Mouse (Mus musculus): Measurements from ENCODE around the gene Hif3a.

Gene Hif3a

DNA sequence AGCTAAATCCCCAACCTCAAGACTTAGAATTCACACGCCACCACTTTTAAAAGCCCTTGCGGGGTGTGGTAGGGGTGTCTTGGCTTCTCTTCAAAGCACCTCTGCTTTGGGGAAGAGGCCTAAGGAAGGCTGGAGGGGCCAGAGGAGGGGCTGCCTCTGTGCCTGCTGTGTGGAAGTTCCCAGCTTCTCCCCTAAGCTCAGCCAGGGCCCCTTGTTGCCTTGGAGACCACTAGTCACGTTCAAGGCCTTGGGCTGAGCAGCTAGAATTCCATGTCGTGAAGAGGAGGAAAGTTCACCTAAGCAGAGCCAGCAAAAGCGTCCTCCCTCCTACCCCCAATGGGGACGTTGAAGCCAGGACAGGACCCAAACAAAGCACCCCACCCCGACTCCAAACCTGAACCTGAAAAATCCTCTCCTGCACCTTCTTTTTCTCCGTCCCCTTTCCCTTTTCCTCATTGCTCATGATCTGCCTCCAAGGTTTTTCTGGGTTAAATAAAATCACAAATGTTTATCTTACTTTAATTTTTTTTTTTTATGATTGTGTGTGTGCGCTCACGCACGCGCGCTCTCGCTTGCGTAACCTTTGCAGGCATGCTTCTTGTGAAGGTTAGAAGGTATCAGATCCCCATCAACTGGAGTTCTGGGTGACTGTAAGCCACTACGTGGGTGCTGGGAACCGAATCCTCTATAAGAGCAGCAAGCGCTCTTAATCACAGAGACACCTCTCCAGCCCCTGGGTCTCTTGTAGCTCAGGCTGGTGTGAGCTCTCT, 70.4 kb downstream of the Hif3a start:
- DNase-seq (ENCODE audit: low spot score), result peak; percentile 74

DNA sequence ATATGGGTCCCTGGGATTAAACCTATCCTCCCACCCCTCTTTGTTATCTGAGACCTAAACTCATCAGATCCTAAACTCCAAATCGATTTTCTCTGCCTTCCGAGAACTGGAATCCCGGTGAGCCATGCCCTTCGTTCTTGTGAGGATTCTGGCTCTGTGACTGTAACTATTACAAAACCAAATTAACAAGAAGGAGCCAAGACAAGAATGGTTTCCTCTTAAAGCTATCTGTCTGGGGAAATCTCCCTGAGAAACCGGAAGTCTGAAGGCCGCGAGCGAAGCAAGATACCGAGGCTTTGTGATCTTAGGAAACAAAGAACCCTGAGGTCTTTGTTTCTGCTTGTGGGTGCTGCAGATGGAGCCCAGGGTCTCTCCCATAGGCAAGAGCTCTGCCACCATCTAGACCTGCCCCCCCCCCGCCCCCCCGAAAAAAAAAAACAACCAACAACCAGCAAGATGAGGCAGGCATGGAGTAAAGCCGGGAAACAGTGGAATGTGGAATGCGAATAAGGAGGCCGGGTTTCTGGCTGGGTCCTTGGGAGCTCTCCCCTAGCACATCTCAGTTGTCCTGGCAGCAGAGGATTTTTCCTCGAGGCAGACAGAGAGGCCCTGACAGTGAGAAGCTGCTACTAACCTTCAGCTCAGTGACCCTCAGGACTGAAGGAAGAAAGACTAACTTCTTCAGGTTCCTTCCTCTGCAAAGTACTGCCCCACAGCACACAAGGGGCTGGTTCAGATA, 72.1 kb downstream of the Hif3a start:
- DNase-seq (ENCODE audit: low spot score), result no peak

DNA sequence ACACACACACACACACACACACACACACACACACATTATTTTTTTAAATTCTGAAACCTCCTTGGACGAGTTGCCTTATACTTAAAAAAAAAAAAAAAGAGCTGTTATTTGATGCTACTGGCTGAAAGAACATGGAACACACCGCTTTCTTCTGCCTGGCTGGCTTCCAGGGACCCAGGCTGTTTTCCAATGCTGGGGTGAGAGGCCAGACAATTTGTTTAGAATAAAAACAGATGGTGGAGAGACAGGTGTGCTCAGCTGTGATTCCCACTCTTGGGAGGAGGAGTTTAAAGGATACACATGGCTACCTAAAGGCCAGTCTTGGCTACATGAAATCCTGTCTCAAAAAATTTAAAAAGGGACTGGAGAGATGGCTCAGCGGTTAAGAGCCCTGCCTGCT, 73.8 kb downstream of the Hif3a start:
- DNase-seq (ENCODE audit: low spot score), result peak; percentile 88

DNA sequence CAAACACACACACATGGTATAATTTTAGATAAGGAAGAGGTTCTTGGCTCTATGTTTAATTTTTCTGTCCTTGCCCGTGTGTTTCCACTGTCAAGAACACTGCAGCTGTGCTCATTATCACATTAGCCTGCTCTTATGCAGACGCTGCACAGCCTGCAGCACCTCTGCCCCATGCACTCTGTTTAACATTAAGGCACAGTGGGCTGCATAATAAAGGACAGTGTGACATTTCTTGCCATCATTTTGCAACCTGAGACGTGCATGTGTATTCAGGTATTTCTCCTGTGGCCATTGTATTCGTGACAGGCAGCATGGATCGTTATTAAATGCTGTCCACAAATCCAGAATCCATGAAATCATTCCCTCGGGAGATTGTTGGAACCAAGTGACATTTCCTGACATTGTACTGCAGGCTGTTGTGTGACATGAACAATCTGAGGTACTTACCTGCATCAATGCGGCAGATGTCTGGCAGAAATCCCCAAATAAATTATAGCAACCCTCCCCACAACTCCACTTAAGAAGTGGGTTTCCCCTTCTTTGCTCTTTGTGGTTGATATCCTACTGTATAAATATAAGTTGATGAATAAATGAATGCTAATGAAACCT, 74.6 kb downstream of the Hif3a start:
- DNase-seq (ENCODE audit: low spot score), result no peak

DNA sequence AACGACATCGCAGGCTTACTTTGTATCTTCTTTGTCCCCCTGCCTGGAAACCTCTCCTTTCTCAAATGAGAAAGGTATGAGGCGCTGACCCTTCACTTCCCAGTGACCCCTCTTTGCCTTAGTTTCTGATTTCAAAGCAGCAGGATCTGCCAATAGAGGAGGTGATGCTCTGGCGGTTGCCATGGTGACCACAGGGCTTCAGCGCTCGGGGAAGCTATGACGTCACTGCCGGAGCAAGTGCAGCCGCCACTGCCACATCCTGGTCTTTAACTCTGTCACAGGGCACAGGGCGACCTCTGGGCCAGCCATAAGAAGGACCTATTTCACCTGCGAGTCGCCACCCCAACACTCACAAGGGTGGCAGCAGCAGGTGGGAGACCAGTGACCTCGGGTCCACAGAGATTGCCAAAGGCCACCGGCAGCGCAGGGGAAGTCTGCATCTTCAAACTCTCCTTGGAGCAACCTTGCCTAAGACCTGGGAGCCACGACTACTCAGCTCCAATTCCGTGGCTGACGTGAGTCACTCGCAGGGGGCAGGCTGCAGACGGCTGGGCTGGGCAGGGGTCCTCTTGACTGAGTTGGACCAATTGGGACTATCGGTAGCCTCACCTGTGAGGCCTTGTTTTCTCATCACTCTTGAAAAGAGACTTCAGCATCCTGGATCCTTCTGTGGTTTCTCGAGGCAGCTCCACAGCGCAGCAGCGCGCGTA, 79.2 kb downstream of the Hif3a start, which contains the start of gene Gm42372:
TSS of gene Gm42372 (plus strand) at position 228 of the 710 bp plus-strand sequence.
- DNase-seq (ENCODE audit: low spot score), result no peak

All from testis, postnatal 10 days (tissue).